In the genomic region with DNA sequence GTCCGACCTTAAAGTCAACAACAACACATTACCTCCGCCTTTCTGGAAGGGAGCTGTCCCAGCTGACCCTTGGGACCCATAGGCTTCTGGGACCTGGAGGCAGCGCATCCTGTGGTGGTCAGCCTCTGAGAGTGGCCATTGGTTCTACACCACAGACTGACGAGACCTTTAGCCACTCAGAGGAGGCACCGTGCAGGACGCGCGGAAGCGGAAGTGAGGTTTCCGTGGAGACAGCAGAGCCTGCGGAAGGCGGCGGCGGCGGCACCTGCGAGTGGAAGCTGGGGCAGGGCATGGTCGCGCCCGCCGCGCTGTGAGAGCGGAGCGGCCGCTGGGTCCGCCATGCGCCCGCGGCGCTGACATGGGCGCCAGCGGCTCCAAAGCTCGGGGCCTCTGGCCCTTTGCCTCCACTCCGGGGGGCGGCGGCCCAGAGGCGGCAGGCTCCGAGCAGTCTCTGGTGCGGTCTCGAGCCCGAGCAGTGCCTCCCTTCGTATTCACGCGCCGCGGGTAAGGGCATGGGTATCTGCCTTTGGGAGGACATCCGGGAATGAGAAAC, we compare ENCODE assay signal across 8 mouse cellular contexts. TPM values are rescaled to one million over a fixed set of nuclear protein-coding genes. Genes with fewer than 3 reads are reported as not detected.
DNase-seq lines count a peak whose midpoint lies in the region; ATAC-seq and TF ChIP-seq lines count a peak whose summit lies in the region.

TSS of gene Tusc2 (plus strand) at position 227 of the 553 bp plus-strand sequence.

- WGBS in forebrain, embryonic 16.5 days = under 1% methylated on average over 46 of the region's 46 CpGs
- WGBS in lung, embryonic 15.5 days = 2% methylated on average over 46 of the region's 46 CpGs

- intact Hi-C loops in heart, postnatal 36 days (cut with DNase I) = no loop called here

- H3K4me2 ChIP-seq in forebrain, embryonic 16.5 days (ENCODE audit: low read length) = peak within 1 kb of the TSS; percentile 85
- H3K4me2 ChIP-seq in lung, embryonic 15.5 days = peak within 1 kb of the TSS; percentile 82

- H3K27ac ChIP-seq in MEL (ENCODE audit: control insufficient read depth, low read depth, low read length) = peak within 1 kb of the TSS; percentile 35; the same call in 1 of the 2 replicates
- H3K27ac ChIP-seq in forebrain, embryonic 16.5 days (ENCODE audit: low read length) = peak within 1 kb of the TSS; percentile 64
- peak within 1 kb of the TSS; percentile 56 for H3K27ac ChIP-seq in lung, embryonic 15.5 days

- ATAC-seq in forebrain, embryonic 16.5 days = peak; percentile 98
- ATAC-seq in lung, embryonic 15.5 days (ENCODE audit: borderline replicate concordance, extremely low read depth, low FRiP score, low TSS enrichment) = peak; percentile 93

- TF ChIP-seq CTCF in MEL (IDR thresholded peaks at IDR 0.05 in 2 of 3, conservative IDR thresholded peaks at IDR 0.05 in 1 of 3; ENCODE audit: control insufficient read depth in 1 of 3, insufficient read depth in 1 of 3, low read depth in 2 of 3, low read length in 3 of 3, poor library complexity in 1 of 3, severe bottlenecking in 1 of 3) = no peak

- H3K27me3 ChIP-seq in MEL (ENCODE audit: control insufficient read depth in 1 of 2, insufficient read depth in 2 of 2, low read length in 2 of 2) = no peaks in the 10 kb centered on the region
- no peaks in the 10 kb centered on the region for H3K27me3 ChIP-seq in forebrain, embryonic 16.5 days (replicated peaks; ENCODE audit: control insufficient read depth, insufficient read depth, low read length)
- no peaks in the 10 kb centered on the region for H3K27me3 ChIP-seq in lung, embryonic 15.5 days

- peak within 1 kb of the TSS; percentile 69 to 89 for H3K4me3 ChIP-seq in MEL (ENCODE audit: control insufficient read depth in 1 of 2, insufficient read depth in 1 of 2, low read depth in 2 of 2, low read length in 2 of 2)
- H3K4me3 ChIP-seq in forebrain, embryonic 16.5 days (replicated peaks; ENCODE audit: low read length) = peak within 1 kb of the TSS; percentile 80
- H3K4me3 ChIP-seq in lung, embryonic 15.5 days = peak within 1 kb of the TSS; percentile 90

- peaks cover 0 to 16% of the 10 kb centered on the region in 2 experiments; a peak in 3 of 4 replicates for H3K4me1 ChIP-seq in MEL (ENCODE audit: control insufficient read depth in 1 of 2, insufficient read depth in 2 of 2, low read length in 2 of 2)
- H3K4me1 ChIP-seq in forebrain, embryonic 16.5 days (replicated peaks; ENCODE audit: control insufficient read depth, insufficient read depth, low read length) = peaks cover 17% of the 10 kb centered on the region
- peaks cover 38% of the 10 kb centered on the region for H3K4me1 ChIP-seq in lung, embryonic 15.5 days

- H3K9ac ChIP-seq in MEL (ENCODE audit: control insufficient read depth, low read depth, low read length, poor library complexity, severe bottlenecking) = peak within 1 kb of the TSS; percentile 85
- peak within 1 kb of the TSS; percentile 84 for H3K9ac ChIP-seq in forebrain, embryonic 16.5 days (replicated peaks; ENCODE audit: low read depth, low read length)
- peak within 1 kb of the TSS; percentile 77 for H3K9ac ChIP-seq in lung, embryonic 15.5 days

- DNase-seq in MEL (ENCODE audit: low read depth, low spot score) = peak; percentile 96
- peak; percentile 92 to 99 for DNase-seq in cerebellum, adult 18-20 months
- DNase-seq in heart, postnatal 36 days = peak; percentile 92 to 93
- peak; percentile 95 to 96 for DNase-seq in layer of hippocampus, adult 8-10 months (ENCODE audit: low spot score in 2 of 2)
- DNase-seq in ovary, postnatal 14 days (ENCODE audit: low spot score) = peak; percentile 89
- peak; percentile 94 for DNase-seq in thymus, postnatal 14 days

- no peak for TF ChIP-seq EP300 in MEL (IDR thresholded peaks at IDR 0.05; ENCODE audit: low read depth in 1 of 2, low read length in 2 of 2)

- TF ChIP-seq POLR2A in MEL (IDR thresholded peaks at IDR 0.05; ENCODE audit: control insufficient read depth in 1 of 2, insufficient read depth in 1 of 2, low read depth in 1 of 2, low read length in 2 of 2, poor library complexity in 1 of 2) = peak; percentile 67 to 77

- peaks cover 9% of the 10 kb centered on the region for H3K79me2 ChIP-seq in MEL (ENCODE audit: control insufficient read depth, insufficient read depth, low read length, poor library complexity)

- peaks cover 7% of the 10 kb centered on the region in 2 experiments for H3K36me3 ChIP-seq in MEL (ENCODE audit: control insufficient read depth in 1 of 2, insufficient read depth in 2 of 2, low read length in 2 of 2)
- peaks cover 26% of the 10 kb centered on the region for H3K36me3 ChIP-seq in forebrain, embryonic 16.5 days (ENCODE audit: control insufficient read depth, insufficient read depth)
- peaks cover 48% of the 10 kb centered on the region for H3K36me3 ChIP-seq in lung, embryonic 15.5 days

- no peaks in the 10 kb centered on the region for H3K9me3 ChIP-seq in MEL (replicated peaks; ENCODE audit: insufficient read depth, low read length)
- H3K9me3 ChIP-seq in forebrain, embryonic 16.5 days (ENCODE audit: control insufficient read depth, low read length) = no peaks in the 10 kb centered on the region
- H3K9me3 ChIP-seq in lung, embryonic 15.5 days = no peaks in the 10 kb centered on the region

- TF ChIP-seq RAD21 in MEL (IDR thresholded peaks at IDR 0.05; ENCODE audit: low read depth, low read length) = no peak

TF ChIP-seq in MEL, 35 proteins besides CTCF, POLR2A, EP300 and RAD21 (continues in another document):
- peak; percentile 89; the same call in 1 of the 2 replicates for TF ChIP-seq MXI1 (IDR thresholded peaks at IDR 0.05; ENCODE audit: low read depth, low read length)
- TF ChIP-seq MAFK (IDR thresholded peaks at IDR 0.05; ENCODE audit: borderline replicate concordance, low read depth, low read length) = no peak
- TF ChIP-seq POLR2AphosphoS5 (IDR thresholded peaks at IDR 0.05; ENCODE audit: borderline replicate concordance, low read depth, low read length) = no peak
- TF ChIP-seq ETS1 (IDR thresholded peaks at IDR 0.05; ENCODE audit: low read depth, low read length) = 0 out of 2 replicates have a peak, but pooled peaks have one; percentile 19
- TF ChIP-seq MAX (IDR thresholded peaks at IDR 0.05; ENCODE audit: low read length) = peak; percentile 31; the same call in 1 of the 2 replicates
- no peak for TF ChIP-seq ZNF384 (IDR thresholded peaks at IDR 0.05; ENCODE audit: low read depth, low read length)
- no peak for TF ChIP-seq TCF12 (IDR thresholded peaks at IDR 0.05; ENCODE audit: low read depth, low read length)
- peak; percentile 85 for TF ChIP-seq SIN3A (IDR thresholded peaks at IDR 0.05; ENCODE audit: low read length)
- TF ChIP-seq ZC3H11A (IDR thresholded peaks at IDR 0.05; ENCODE audit: low read depth, low read length) = no peak
- no peak for TF ChIP-seq GATA1 (IDR thresholded peaks at IDR 0.05; ENCODE audit: low read depth, low read length)
- peak; percentile 85; the same call in 1 of the 2 replicates for TF ChIP-seq ZMIZ1 (IDR thresholded peaks at IDR 0.05; ENCODE audit: low read depth, low read length)
- 0 out of 2 replicates have a peak, but pooled peaks have one; percentile 20 for TF ChIP-seq TBP (IDR thresholded peaks at IDR 0.05; ENCODE audit: low read depth, low read length)
- peak; percentile 34; the same call in 1 of the 2 replicates for TF ChIP-seq RCOR1 (IDR thresholded peaks at IDR 0.05; ENCODE audit: low read depth, low read length)
- no peak for TF ChIP-seq ZKSCAN1 (IDR thresholded peaks at IDR 0.05; ENCODE audit: low read depth, low read length)
- no peak for TF ChIP-seq MYB (IDR thresholded peaks at IDR 0.05; ENCODE audit: low read depth, low read length)
- TF ChIP-seq MAZ (IDR thresholded peaks at IDR 0.05; ENCODE audit: low read depth, low read length) = no peak
- 0 out of 2 replicates have a peak, but pooled peaks have one; percentile 38 for TF ChIP-seq NRF1 (IDR thresholded peaks at IDR 0.05; ENCODE audit: insufficient read depth, low read depth, low read length, poor library complexity, severe bottlenecking)
- TF ChIP-seq GABPA (IDR thresholded peaks at IDR 0.05; ENCODE audit: low read depth, low read length) = no peak
- TF ChIP-seq JUND (IDR thresholded peaks at IDR 0.05; ENCODE audit: low read depth, low read length) = no peak
- no peak for TF ChIP-seq MEF2A (IDR thresholded peaks at IDR 0.05; ENCODE audit: extremely low read depth, insufficient replicate concordance, low read depth, low read length, poor library complexity, severe bottlenecking)
- TF ChIP-seq E2F4 (IDR thresholded peaks at IDR 0.05; ENCODE audit: borderline replicate concordance, low read depth, low read length) = no peak
- TF ChIP-seq POLR2AphosphoS2 (IDR thresholded peaks at IDR 0.05; ENCODE audit: low read length) = peak; percentile 98
- TF ChIP-seq USF2 (IDR thresholded peaks at IDR 0.05; ENCODE audit: borderline replicate concordance in 1 of 2, insufficient read depth in 1 of 2, low read depth in 1 of 2, low read length in 2 of 2) = no peak
- peak; percentile 93 for TF ChIP-seq ELF1 (IDR thresholded peaks at IDR 0.05; ENCODE audit: low read depth, low read length)
- no peak for TF ChIP-seq BHLHE40 (IDR thresholded peaks at IDR 0.05; ENCODE audit: borderline replicate concordance, low read depth, low read length)
- no peak; the same call in 1 of the 2 replicates for TF ChIP-seq KAT2A (conservative IDR thresholded peaks at IDR 0.05; ENCODE audit: low read depth, low read length)
- TF ChIP-seq MYC (IDR thresholded peaks at IDR 0.05; ENCODE audit: low read depth, low read length) = no peak
- TF ChIP-seq NELFE (IDR thresholded peaks at IDR 0.05; ENCODE audit: low read depth, low read length) = peak; percentile 77
- TF ChIP-seq USF1 (IDR thresholded peaks at IDR 0.05; ENCODE audit: low read depth, low read length) = peak; percentile 52
- TF ChIP-seq CHD1 (IDR thresholded peaks at IDR 0.05; ENCODE audit: low read depth, low read length) = no peak
- TF ChIP-seq CHD2 (IDR thresholded peaks at IDR 0.05; ENCODE audit: low read length) = peak; percentile 71
- peak; percentile 87 for TF ChIP-seq HCFC1 (IDR thresholded peaks at IDR 0.05; ENCODE audit: low read depth, low read length)
- no peak for TF ChIP-seq TAL1 (IDR thresholded peaks at IDR 0.05; ENCODE audit: low read length)
- no peak for TF ChIP-seq SMC3 (IDR thresholded peaks at IDR 0.05; ENCODE audit: low read depth, low read length)

RNA-seq across cellular contexts. Expression of gene Tusc2, which starts in this region (rescaled TPM):
- 29.9 and 36.2 TPM in 2 replicates for total RNA-seq in MEL (2012; rRNA removed)
- polyA plus RNA-seq in MEL (2012; ENCODE audit: insufficient read depth in 1 of 2, insufficient read length in 2 of 2, low read depth in 1 of 2, low replicate concordance in 2 of 2, missing spikeins in 1 of 2) = 10 to 100 TPM in 1 of 2 experiments, not detected in 1; 48.9 TPM
- 93.2 and 98.5 TPM in 2 replicates for polyA plus RNA-seq in forebrain, embryonic 16.5 days (2015; fragmentation: Nextera tagmentation; extraction: Ambion mirVana)
- 10 to 100 TPM; 35.1 to 35.3 TPM for total RNA-seq in heart, postnatal 36 days (2021)
- total RNA-seq in layer of hippocampus, adult 8-10 months (2022) = 10 to 100 TPM; 73.2 to 83.4 (median 76.0) TPM
- 37.7 and 39.7 TPM in 2 replicates for polyA plus RNA-seq in lung, embryonic 15.5 days (2015; fragmentation: Nextera tagmentation; extraction: Ambion mirVana)

Comparison
In these comparisons a context has a peak if more than half of its experiments do, and no peak if none do; other contexts are left out.
1. Peak in every context shown above with its lines: DNase-seq, ATAC-seq, H3K4me3 ChIP-seq and H3K27ac ChIP-seq.